Comparison of ENCODE assay signal across 28 mouse cellular contexts in genomic region chr9:25142041-25142440, GRCm38 (mm10). TPM values are rescaled to one million over a fixed set of nuclear protein-coding genes. Genes with fewer than 3 reads are reported as not detected.
"Had no signal": no experiment of that assay in that cellular context is flagged by ENCODE, and none has a peak within 500 bp of the region (broad histone marks: within the 10 kb centered on the region; RNA-seq: fewer than 3 reads in every experiment).

No protein-coding gene starts in this region.

- DNase-seq: gastrocnemius, postnatal 10 days; gastrocnemius, postnatal 25 days; heart, adult 18-20 months; heart, postnatal 10 days; heart, postnatal 4 days; kidney, adult 11 months; kidney, adult 2 months; kidney, adult 9 months; kidney, postnatal 14 days; kidney, postnatal 36 days; layer of hippocampus, adult 9-11 months; layer of hippocampus, postnatal 36 days; left cerebral cortex, postnatal 4 days; liver; liver, embryonic 13.5 days; liver, postnatal 0 days had no signal

RNA-seq across cellular contexts. Expression of gene Gm10181, which starts 52.8 kb away (rescaled TPM):
- total RNA-seq: gastrocnemius, postnatal 10 days; gastrocnemius, postnatal 25 days; gastrocnemius, postnatal 4 days; granulocyte monocyte progenitor cell, adult 5-6 weeks; heart, adult 18-20 months; heart, adult 8-10 months; heart, postnatal 10 days; heart, postnatal 25 days; heart, postnatal 4 days; hindbrain, postnatal 0 days; layer of hippocampus, adult 18-20 months; layer of hippocampus, adult 8-10 months; layer of hippocampus, postnatal 14 days; layer of hippocampus, postnatal 36 days; left cerebral cortex, adult 18-20 months; left cerebral cortex, adult 8-10 months; left cerebral cortex, postnatal 10 days; left cerebral cortex, postnatal 25 days; left cerebral cortex, postnatal 4 days had no signal
